ENCODE assay signal across 19 mouse cellular contexts in the genomic region with DNA sequence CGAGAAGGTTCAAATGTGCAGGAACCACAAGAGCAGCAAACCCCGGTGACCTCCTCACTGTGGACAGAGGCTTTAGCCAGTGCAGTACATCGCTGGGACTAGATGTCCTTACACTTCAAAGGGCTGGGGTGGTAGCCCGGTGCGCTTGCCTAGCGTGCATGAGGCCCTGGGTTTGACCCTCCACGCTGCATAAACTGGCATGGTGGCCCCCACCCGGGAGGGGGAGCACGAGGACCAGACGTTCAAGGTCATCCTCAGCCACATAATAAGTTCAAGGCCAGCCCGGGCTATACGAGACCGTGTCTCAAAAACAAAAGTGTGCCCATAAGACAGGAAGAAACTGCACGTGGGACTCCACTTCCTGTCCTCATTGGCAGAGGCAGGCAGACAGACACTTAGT.
"Had no signal": no experiment of that assay in that cellular context is flagged by ENCODE, and none has a peak within 500 bp of the region (broad histone marks: within the 10 kb centered on the region; RNA-seq: fewer than 3 reads in every experiment).

No protein-coding gene starts in this region.

- ATAC-seq: midbrain, embryonic 16.5 days had no signal

- H3K9me3 ChIP-seq: midbrain, embryonic 12.5 days; neural tube, embryonic 13.5 days; neural tube, embryonic 15.5 days had no signal

- H3K27ac ChIP-seq: midbrain, embryonic 10.5 days; midbrain, embryonic 12.5 days; neural tube, embryonic 13.5 days; neural tube, embryonic 15.5 days had no signal

- H3K4me3 ChIP-seq: midbrain, embryonic 10.5 days; midbrain, embryonic 12.5 days; myocyte; neural tube, embryonic 13.5 days; neural tube, embryonic 15.5 days had no signal

- H3K9ac ChIP-seq: lung, embryonic 14.5 days; midbrain, embryonic 12.5 days; neural tube, embryonic 13.5 days; neural tube, embryonic 15.5 days had no signal

- H3K4me1 ChIP-seq: midbrain, embryonic 12.5 days; neural tube, embryonic 13.5 days; neural tube, embryonic 15.5 days had no signal

- H3K27me3 ChIP-seq: midbrain, embryonic 12.5 days; neural tube, embryonic 13.5 days; neural tube, embryonic 15.5 days had no signal

- H3K4me2 ChIP-seq: lung, embryonic 14.5 days; midbrain, embryonic 12.5 days; neural tube, embryonic 13.5 days; neural tube, embryonic 15.5 days had no signal

- DNase-seq: lung, adult 18-20 months; lung, embryonic 14.5 days; lung, postnatal 10 days; lung, postnatal 4 days; midbrain, embryonic 14.5 days; retina, postnatal 1 day; right cerebral cortex, adult 18-20 months; right cerebral cortex, postnatal 25 days; right cerebral cortex, postnatal 4 days; spleen, adult 18-20 months; thymus, adult 18-20 months; thymus, postnatal 14 days; thymus, postnatal 36 days had no signal
